Mouse (Mus musculus) midbrain, embryonic 12.5 days (tissue): ENCODE results near the gene Hrh1. TPM values are rescaled to one million over a fixed set of nuclear protein-coding genes. Genes with fewer than 3 reads are reported as not detected.

ENCODE experiments used
- ATAC-seq: fragments of 200-750 bp; cut with Nextera tagmentation; 2 replicates; pipeline ENCODE4 v1.8.0; 2017; ENCODE audit warnings: low read depth, moderate TSS enrichment, moderate library complexity; ENCODE audit not compliant: low FRiP score
- H3K27ac ChIP-seq: fragments of 300-500 bp; sonication (generic); replicated peaks from 2 replicates; pipeline ENCODE4 v1.5.1; 2016; ENCODE audit warnings: mild to moderate bottlenecking
- H3K27me3 ChIP-seq: fragments of 300-500 bp; sonication (generic); 2 replicates; pipeline ENCODE4 v1.6.1; 2016; ENCODE audit warnings: mild to moderate bottlenecking
- H3K36me3 ChIP-seq: fragments of 300-500 bp; sonication (generic); 2 replicates; pipeline ENCODE4 v1.6.1; 2016
- H3K4me1 ChIP-seq: fragments of 300-500 bp; sonication (generic); 2 replicates; pipeline ENCODE4 v1.6.1; 2016
- H3K4me2 ChIP-seq: fragments of 300-500 bp; sonication (generic); replicated peaks from 2 replicates; pipeline ENCODE4 v1.6.1; 2016; ENCODE audit warnings: mild to moderate bottlenecking, moderate library complexity
- H3K4me3 ChIP-seq: fragments of 300-500 bp; sonication (generic); 2 replicates; pipeline ENCODE4 v1.5.1; 2016; ENCODE audit warnings: mild to moderate bottlenecking
- H3K9ac ChIP-seq: fragments of 300-500 bp; sonication (generic); replicated peaks from 2 replicates; pipeline ENCODE4 v1.6.1; 2016; ENCODE audit warnings: mild to moderate bottlenecking, moderate library complexity
- H3K9me3 ChIP-seq: fragments of 300-500 bp; sonication (generic); 2 replicates; pipeline ENCODE4 v1.6.1; 2016; ENCODE audit warnings: mild to moderate bottlenecking
- WGBS: fragments of 180-500 bp; shearing (Covaris S2); methylation state at CpG from one replicate; pipeline ENCODE4 v1.1.7; 2016; 5-methylcytosine and 5-hydroxymethylcytosine counted together
- polyA plus RNA-seq: library from polyadenylated mRNA; unstranded; fragments of >200 nt; fragmentation: Nextera tagmentation; extraction: Ambion mirVana; gene quantifications from 2 replicates; pipeline ENCODE4 v1.2.1, GENCODE M21; 2016

Hrh1 gene
- polyA plus RNA-seq, 1 experiment from 2014 or later: 0.28 TPM

DNA sequence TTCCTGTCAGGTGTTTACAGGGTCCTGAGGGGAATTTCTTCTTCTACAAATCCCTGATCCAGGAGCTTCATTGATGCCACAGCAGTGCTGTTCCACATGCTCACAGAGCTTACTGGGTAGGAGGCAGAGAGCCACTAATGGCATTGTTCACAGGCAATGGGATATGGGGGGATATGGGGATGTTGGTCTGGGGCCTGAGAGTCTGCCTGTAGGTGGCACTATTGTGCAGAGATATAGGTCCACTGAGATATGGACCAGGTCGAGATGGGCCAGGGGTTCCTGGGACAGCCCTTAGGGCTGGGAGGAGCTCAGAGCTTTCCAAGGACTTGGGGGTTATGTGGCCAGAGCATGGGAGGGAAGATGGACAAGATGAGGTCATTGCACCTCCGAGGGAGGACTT lies 42.6 kb downstream of the Hrh1 start:
- no peak overlapping the region for H3K4me2 ChIP-seq
- peaks cover 4% of the 10 kb centered on the region; the same call in 1 of the 2 replicates for H3K27me3 ChIP-seq
- H3K4me3 ChIP-seq: no peak overlapping the region
- no peak for ATAC-seq
- no peak overlapping the region for H3K27ac ChIP-seq
- no peak overlapping the region for H3K9ac ChIP-seq
- 0 out of 2 replicates have a peak, but pooled peaks cover 4% of the 10 kb centered on the region for H3K9me3 ChIP-seq
- peaks cover 8% of the 10 kb centered on the region for H3K4me1 ChIP-seq
- WGBS: 65% methylated on average over 2 of the region's 2 CpGs
- H3K36me3 ChIP-seq: no peaks in the 10 kb centered on the region

DNA sequence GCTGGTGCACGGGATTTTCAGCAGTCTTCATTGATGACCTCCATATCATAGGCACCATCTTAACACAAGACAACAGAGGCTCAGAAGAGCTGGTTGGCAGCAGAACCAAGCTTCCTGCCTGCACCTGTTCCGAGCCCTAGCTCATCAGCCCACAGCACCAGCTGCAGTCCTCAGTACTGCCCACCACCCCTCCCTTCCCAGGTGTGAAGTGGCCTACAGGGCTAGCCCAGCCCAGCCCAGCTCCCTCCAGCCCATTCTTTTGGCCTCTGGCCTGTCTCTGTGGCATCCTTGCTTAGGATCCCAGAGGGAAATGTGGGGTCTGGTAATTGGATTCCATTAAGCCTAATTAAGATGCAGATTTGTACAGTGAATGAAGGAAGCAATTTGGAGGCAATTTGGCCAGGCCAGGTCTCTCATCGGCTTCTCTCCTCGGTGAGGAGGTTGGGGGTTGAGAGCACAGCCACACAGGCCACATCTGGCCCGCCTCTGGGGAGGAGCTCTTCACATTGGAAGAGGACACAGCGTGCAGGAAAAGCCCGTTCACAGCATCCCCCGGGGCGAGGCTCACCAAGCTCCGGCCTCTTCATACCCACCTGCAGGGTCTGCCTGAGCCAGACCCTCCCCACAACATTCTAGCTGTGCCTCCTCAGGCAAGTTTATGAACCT lies 43.2 kb downstream of the Hrh1 start:
- Histone ChIP-seq H3K4me3 (no peak overlapping the region), H3K4me1 (peaks cover 6% of the 10 kb centered on the region; the same call in 1 of the 2 replicates), H3K36me3 (no peaks in the 10 kb centered on the region), H3K4me2 (no peak overlapping the region), H3K27ac (no peak overlapping the region), H3K9ac (no peak overlapping the region), H3K9me3 (0 out of 2 replicates have a peak, but pooled peaks cover 4% of the 10 kb centered on the region), H3K27me3 (peaks cover 4% of the 10 kb centered on the region; the same call in 1 of the 2 replicates)
- no peak for ATAC-seq
- 49% methylated on average over 10 of the region's 10 CpGs for WGBS

DNA sequence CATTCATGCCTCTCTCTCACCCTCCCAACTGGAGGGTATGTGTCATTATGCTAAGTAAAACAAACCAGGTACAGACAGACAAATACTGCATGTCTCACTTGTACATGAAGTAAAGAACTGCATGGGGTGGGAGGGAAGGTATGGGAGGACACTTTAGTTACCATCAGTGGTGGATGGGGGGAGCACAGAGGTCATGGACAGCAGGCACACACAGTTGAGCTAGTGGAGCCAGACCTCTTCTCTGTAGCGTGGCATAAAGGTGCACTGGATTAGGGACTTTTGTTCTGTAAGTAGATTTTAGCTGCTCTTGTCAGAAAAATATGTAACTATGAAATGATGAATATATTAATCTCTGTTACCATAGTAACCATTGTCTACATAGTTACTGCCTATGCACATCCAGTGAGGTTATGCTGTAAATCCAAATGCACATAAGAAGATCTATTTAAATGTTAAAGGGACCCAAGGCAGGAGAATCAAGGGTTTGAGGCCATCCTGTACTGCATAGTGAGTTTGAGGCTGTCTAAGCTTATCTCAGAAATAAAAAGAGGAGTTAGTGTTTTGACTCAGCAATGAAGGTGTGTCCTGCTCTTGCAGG lies 46.6 kb downstream of the Hrh1 start:
- H3K4me1 ChIP-seq: peaks cover 6% of the 10 kb centered on the region; the same call in 1 of the 2 replicates

DNA sequence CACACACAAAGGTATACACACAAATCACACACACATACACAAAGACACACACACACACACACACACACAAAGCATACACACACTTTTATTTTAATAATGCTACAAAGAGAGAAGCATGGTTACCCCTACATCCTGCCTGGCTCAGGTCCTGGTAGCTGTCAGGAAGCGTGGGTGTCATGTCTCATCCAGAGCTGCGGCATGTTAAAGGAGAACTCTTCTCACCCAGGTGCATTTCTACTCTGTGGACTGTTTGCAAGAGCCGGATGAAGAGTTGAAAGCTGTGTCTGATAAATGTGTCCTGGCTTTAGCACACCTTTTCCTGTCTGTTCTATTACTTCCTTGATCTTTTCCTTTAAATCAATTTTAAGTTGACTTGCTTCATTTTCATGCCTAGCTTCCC lies 47.2 kb downstream of the Hrh1 start:
- Histone ChIP-seq H3K4me3 (no peak overlapping the region), H3K9me3 (no peaks in the 10 kb centered on the region), H3K4me2 (no peak overlapping the region), H3K36me3 (no peaks in the 10 kb centered on the region), H3K9ac (no peak overlapping the region), H3K4me1 (peaks cover 6% of the 10 kb centered on the region; the same call in 1 of the 2 replicates), H3K27me3 (peaks cover 15% of the 10 kb centered on the region; the same call in 1 of the 2 replicates), H3K27ac (no peak overlapping the region)
- WGBS: 93% methylated on average over 3 of the region's 3 CpGs
- ATAC-seq: no peak

More for the DNA sequence above, 46.6 kb downstream of the Hrh1 start:
- Histone ChIP-seq H3K9me3 (0 out of 2 replicates have a peak, but pooled peaks cover 4% of the 10 kb centered on the region), H3K36me3 (no peaks in the 10 kb centered on the region), H3K4me3 (no peak overlapping the region), H3K27ac (no peak overlapping the region), H3K27me3 (peaks cover 15% of the 10 kb centered on the region; the same call in 1 of the 2 replicates), H3K4me2 (no peak overlapping the region), H3K9ac (no peak overlapping the region)
- 50% methylated on average over 1 of the region's 1 CpGs for WGBS
- no peak for ATAC-seq

DNA sequence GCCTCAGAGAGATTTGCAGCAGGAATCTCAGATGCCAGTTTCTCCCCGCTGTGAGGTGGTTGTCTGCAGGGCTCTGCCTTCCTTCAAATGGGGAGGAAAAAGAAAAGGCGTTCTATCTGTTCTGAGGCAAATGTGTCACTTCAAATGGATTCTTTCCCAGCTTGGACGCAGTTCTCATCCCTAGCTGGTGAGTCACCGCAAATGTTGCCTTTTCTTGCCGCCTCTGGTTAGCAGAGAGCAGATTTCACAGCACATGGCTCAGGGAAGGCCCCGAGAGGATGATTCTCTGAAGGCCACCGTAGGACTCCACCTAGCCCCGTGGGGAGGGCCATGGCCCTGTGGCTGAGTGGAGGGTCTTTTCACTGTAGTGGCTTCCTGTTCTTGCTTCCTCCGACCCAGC lies 51.2 kb downstream of the Hrh1 start:
- H3K4me3 ChIP-seq: no peak overlapping the region
- no peak overlapping the region for H3K9ac ChIP-seq
- no peak overlapping the region for H3K27ac ChIP-seq
- ATAC-seq: no peak
- H3K4me1 ChIP-seq: no peaks in the 10 kb centered on the region
- H3K36me3 ChIP-seq: no peaks in the 10 kb centered on the region
- H3K4me2 ChIP-seq: no peak overlapping the region
- H3K9me3 ChIP-seq: no peaks in the 10 kb centered on the region
- WGBS: 84% methylated on average over 9 of the region's 9 CpGs
- peaks cover 11% of the 10 kb centered on the region; the same call in 1 of the 2 replicates for H3K27me3 ChIP-seq

DNA sequence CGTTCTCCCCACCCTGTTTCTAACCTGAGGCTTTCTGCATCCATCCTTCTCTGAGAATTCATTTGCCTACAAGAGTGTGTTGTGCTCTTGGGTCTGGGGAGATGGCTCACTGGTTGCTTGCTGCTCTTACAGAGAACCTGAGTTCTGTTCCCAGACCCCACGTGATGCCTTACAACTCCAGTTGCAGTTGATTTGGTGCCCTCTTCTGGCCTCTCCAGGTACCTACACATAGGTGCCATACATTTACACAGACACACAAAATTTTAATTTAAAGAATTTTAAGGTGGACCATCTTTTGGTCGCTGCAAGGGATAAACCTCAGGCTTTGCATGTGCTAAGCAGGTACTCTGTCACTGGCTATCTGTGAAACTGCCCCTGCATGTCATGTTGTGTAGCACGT lies 57.5 kb downstream of the Hrh1 start:
- H3K4me1 ChIP-seq: peaks cover 11% of the 10 kb centered on the region

DNA sequence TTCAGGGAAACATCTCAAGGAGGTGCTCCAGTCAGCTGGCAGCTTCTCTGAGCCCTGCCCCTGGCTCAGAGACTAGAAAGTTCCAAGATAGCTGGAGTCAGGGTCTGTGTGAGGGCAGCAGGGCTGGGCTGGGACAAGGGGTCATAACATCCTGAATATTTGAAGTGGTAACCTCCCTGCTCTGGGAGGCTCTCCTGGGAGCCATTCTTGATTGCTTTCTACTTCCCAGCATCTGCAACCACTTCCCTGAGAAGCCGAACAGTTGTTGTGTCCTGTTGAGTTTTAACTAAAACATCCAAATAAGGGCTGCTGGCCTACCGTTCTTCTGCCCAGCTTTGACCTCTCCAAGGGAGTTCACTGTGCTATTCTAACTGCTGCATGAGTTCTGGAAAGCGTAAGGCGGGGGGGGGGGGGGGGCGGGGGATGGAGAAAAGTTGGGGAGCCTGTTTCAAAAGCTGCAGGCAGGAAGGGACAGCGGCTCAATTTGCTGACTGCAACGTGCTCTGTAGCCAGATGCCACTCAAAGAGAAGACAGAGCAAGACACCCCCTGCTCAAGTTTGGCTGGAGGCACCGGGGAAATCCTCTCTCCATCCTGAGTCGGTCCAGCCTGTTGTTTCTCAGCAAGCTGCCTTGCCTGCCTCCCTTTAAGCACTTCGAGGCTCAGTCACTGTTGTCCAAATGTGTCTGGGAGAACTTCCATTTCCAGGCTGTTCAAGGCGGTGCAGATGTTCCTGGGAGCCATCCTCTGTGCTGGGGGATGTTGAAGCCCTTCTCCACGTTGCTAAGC lies 58.7 kb downstream of the Hrh1 start:
- Histone ChIP-seq H3K36me3 (no peaks in the 10 kb centered on the region), H3K27ac (no peak overlapping the region), H3K4me2 (no peak overlapping the region), H3K4me3 (no peak overlapping the region), H3K9ac (no peak overlapping the region), H3K27me3 (no peaks in the 10 kb centered on the region), H3K9me3 (peaks cover 3% of the 10 kb centered on the region; the same call in 1 of the 2 replicates), H3K4me1 (peaks cover 11% of the 10 kb centered on the region)
- no peak for ATAC-seq
- WGBS: 62% methylated on average over 12 of the region's 12 CpGs

More for the DNA sequence above, 57.5 kb downstream of the Hrh1 start:
- Histone ChIP-seq H3K9ac (no peak overlapping the region), H3K36me3 (no peaks in the 10 kb centered on the region), H3K4me2 (no peak overlapping the region), H3K27me3 (no peaks in the 10 kb centered on the region), H3K27ac (no peak overlapping the region), H3K4me3 (no peak overlapping the region), H3K9me3 (no peaks in the 10 kb centered on the region)
- ATAC-seq: no peak
- WGBS: 92% methylated on average over 4 of the region's 4 CpGs

DNA sequence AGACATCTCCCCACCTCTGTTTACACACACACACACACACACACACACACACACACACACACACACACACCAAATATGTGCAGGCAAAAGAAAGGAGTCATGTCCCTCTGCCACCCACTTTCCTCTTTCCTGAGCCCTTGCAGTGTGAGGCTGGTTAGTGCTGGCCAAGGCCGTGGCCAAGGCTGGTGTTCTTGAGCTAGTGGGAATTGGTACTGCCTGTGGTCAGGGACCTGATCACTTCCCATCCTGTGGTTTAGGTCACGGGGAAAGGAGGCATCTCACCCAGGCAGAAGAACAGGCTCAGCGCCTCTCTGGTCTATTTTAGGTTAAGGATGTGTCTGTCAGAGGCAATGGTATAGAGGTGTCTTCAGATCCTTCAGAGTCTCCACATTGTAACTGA lies 59.6 kb downstream of the Hrh1 start:
- peaks cover 4% of the 10 kb centered on the region; the same call in 1 of the 2 replicates for H3K9me3 ChIP-seq
- no peaks in the 10 kb centered on the region for H3K36me3 ChIP-seq
- WGBS: 75% methylated on average over 3 of the region's 3 CpGs
- H3K27ac ChIP-seq: no peak overlapping the region
- H3K4me1 ChIP-seq: peaks cover 11% of the 10 kb centered on the region
- H3K27me3 ChIP-seq: no peaks in the 10 kb centered on the region
- no peak for ATAC-seq
- no peak overlapping the region for H3K4me3 ChIP-seq
- H3K4me2 ChIP-seq: no peak overlapping the region
- no peak overlapping the region for H3K9ac ChIP-seq

DNA sequence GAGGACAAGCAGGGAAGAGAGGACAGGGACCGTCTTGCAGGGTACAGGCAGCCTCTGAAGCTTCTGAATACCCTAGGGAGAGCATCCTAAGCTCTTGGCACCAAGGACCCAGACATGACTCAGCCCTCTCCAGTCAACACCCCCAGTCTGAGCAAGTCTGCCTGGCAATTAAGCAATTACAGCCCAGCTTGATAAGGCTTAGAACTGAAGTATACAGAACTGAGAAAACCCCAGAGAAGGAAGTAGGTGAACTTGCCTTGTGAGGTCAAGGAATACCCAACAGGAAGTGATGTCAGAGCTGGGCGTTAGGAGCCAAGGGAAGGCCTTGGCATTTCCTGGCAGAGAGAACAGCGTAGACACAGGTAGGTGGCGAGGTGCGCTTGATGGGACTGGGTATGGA lies 60.5 kb downstream of the Hrh1 start:
- Histone ChIP-seq H3K4me1 (peaks cover 11% of the 10 kb centered on the region), H3K9ac (no peak overlapping the region), H3K36me3 (no peaks in the 10 kb centered on the region), H3K27me3 (no peaks in the 10 kb centered on the region), H3K4me2 (no peak overlapping the region), H3K27ac (no peak overlapping the region), H3K9me3 (peaks cover 4% of the 10 kb centered on the region; the same call in 1 of the 2 replicates), H3K4me3 (no peak overlapping the region)
- WGBS: 84% methylated on average over 5 of the region's 5 CpGs
- no peak for ATAC-seq

DNA sequence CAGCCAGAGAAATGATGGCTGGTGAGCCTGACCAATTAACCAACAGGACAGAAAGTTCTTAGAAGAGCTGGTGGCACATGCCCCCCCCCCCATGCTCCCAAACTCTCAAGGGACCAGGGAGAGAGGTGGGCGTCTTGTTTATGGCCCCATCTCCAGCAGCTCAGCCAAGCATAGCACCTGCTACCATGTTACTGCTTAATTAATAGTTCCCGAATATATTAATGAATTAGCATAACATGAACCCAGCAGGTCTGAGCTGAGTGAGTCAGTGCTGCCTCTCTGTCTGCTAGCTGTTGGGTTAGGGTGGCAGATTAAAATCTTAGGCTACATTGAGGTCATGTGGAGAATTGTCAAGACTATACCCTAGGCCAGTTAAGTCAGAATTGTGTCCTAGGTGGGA lies 62.2 kb downstream of the Hrh1 start:
- no peak overlapping the region for H3K9ac ChIP-seq
- no peak overlapping the region for H3K4me3 ChIP-seq
- H3K27ac ChIP-seq: no peak overlapping the region
- peaks cover 4% of the 10 kb centered on the region; the same call in 1 of the 2 replicates for H3K9me3 ChIP-seq
- H3K36me3 ChIP-seq: no peaks in the 10 kb centered on the region
- 0 out of 2 replicates have a peak, but pooled peaks have one; percentile 65 for ATAC-seq
- H3K4me1 ChIP-seq: peaks cover 11% of the 10 kb centered on the region
- 46% methylated on average over 2 of the region's 2 CpGs for WGBS
- no peak overlapping the region for H3K4me2 ChIP-seq
- no peaks in the 10 kb centered on the region for H3K27me3 ChIP-seq

DNA sequence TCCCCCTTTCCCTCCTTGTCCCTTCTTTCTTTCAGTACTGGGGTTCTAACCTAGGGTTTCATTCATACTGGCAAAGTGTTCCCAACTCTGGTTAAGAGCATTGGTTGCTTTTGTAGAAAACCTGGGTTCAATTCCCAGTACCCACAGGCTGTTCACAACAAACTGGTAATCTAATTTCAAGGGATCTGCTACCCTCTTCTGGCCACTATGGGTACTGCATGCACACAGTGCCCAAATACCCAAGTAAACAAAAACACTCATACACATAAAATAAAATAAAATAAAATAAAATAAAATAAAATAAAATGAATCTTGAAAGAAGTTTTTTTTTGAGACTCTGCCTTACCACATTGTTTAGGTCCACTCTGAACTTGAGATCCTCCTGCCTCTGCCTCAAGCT lies 63.8 kb downstream of the Hrh1 start:
- ATAC-seq: no peak
- H3K4me2 ChIP-seq: no peak overlapping the region
- no peaks in the 10 kb centered on the region for H3K27me3 ChIP-seq

DNA sequence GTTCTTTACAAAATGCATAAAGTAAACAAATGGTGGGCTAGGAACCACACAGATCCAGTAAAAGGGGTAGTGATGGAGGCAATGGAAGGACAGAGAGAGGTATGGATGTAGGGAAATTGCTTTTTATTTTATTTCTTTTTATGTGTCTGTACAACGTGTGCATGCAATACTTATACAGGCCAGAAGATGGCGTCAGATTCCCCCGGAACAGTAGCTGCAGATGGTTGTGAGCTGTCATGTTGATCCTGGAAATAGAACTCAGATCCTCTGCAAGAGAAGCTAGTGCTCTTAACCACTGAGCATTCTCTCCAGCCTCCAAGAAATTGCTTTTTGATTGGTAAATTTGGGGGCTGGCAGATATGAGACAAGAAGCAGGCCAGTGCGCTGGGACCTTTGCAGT lies 65.0 kb downstream of the Hrh1 start:
- no peak overlapping the region for H3K4me2 ChIP-seq
- 23% methylated on average over 4 of the region's 4 CpGs for WGBS
- no peaks in the 10 kb centered on the region for H3K36me3 ChIP-seq
- no peaks in the 10 kb centered on the region for H3K27me3 ChIP-seq
- no peak for ATAC-seq
- H3K4me3 ChIP-seq: no peak overlapping the region
- peaks cover 9% of the 10 kb centered on the region; the same call in 1 of the 2 replicates for H3K9me3 ChIP-seq
- H3K4me1 ChIP-seq: peaks cover 11% of the 10 kb centered on the region
- H3K9ac ChIP-seq: no peak overlapping the region
- H3K27ac ChIP-seq: no peak overlapping the region

More for the DNA sequence above, 63.8 kb downstream of the Hrh1 start:
- peaks cover 11% of the 10 kb centered on the region for H3K4me1 ChIP-seq
- no peaks in the 10 kb centered on the region for H3K36me3 ChIP-seq
- no peak overlapping the region for H3K4me3 ChIP-seq
- no peak overlapping the region for H3K27ac ChIP-seq
- H3K9me3 ChIP-seq: peaks cover 9% of the 10 kb centered on the region; the same call in 1 of the 2 replicates
- no peak overlapping the region for H3K9ac ChIP-seq
